Mouse (Mus musculus) megakaryocyte, embryonic 14.5 days (primary cell): Measurements from ENCODE around the gene Ctnnbl1.

ENCODE experiments used
- FLI1 ChIP-seq: IDR thresholded peaks from 2 replicates; pipeline ENCODE4 v1.6.1; 2012; ENCODE audit warnings: low read length, inconsistent platforms, mixed read lengths
- GATA1 ChIP-seq: IDR thresholded peaks from 3 replicates; pipeline ENCODE4 v1.6.1; 2012; ENCODE audit warnings: mixed read lengths, low read length, inconsistent platforms, borderline replicate concordance

DNA sequence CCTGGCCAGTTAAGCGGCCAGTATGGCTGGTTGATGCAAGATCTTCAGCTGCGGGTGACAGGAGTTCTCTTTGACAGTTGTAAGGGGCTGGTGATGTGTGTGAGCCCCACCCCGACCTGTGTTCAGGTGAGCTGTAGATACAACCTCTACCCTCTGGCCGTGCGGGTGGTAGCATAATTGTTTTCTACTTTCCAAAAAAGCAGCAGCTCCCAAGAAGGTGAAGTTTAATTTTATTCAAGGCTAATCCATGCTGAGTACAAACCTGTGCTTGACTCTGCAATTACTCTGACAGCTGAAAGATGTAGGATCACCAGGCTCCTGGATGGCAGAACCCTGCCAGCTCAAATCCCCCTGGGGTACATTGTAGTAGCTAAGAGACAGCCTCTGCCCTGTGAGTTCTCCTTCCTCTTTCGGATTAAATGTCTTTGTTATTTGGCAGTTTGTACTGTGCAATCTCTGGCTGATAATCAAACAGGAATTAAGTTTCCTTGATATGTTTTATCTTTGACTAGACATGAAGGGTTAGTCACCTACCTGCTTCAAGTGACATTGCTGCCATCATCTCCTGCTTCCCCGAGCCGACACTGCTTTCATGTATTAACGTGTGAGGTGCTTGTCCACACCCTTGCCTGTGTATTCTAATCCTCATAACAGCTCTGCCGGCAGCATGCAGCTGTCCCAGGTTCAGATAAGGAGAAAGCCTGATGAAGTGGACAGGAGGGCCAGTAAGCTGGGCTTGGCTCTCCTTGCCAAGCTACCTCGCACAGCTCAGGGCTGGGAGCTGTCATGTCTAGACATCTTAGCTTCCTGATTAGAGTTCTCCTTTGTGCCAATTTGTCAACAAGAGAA, 77.1 kb downstream of the Ctnnbl1 start:
- TF ChIP-seq GATA1 (no peak), FLI1 (no peak)
